Mouse (Mus musculus): ENCODE results near the gene Foxn4. TPM values are rescaled to one million over a fixed set of nuclear protein-coding genes. Genes with fewer than 3 reads are reported as not detected.

The Foxn4 gene
- total and polyA plus RNA-seq, 3 experiments = 0.12 TPM; not detected in 2

GRCm38 (mm10) chr5:114290004-114290403 lies 16.4 kb upstream of the Foxn4 start:
- intact Hi-C loops (cut with DNase I) = no loop called here
- H3K27me3 ChIP-seq (ENCODE audit: control insufficient read depth, insufficient read depth, low read length) = no peaks in the 10 kb centered on the region
- DNase-seq = no peak
- H3K4me3 ChIP-seq = no peak overlapping the region
- H3K36me3 ChIP-seq (ENCODE audit: control insufficient read depth, insufficient read depth, low read length) = no peaks in the 10 kb centered on the region
- 82% methylated on average over 3 of the region's 3 CpGs for WGBS
- H3K27ac ChIP-seq = no peak overlapping the region
- no peaks in the 10 kb centered on the region for H3K79me2 ChIP-seq (replicated peaks; ENCODE audit: control insufficient read depth, insufficient read depth, low read length)
- H3K4me1 ChIP-seq (ENCODE audit: control insufficient read depth, insufficient read depth, low read length) = no peaks in the 10 kb centered on the region
- TF ChIP-seq POLR2A (IDR thresholded peaks at IDR 0.05; ENCODE audit: insufficient read depth, low read depth, low read length) = no peak
- no peak for TF ChIP-seq CTCF (IDR thresholded peaks at IDR 0.05)
- no peak for TF ChIP-seq EP300 (IDR thresholded peaks at IDR 0.05; ENCODE audit: insufficient read depth, low read depth, low read length)
- H3K9ac ChIP-seq (ENCODE audit: low read depth, low read length) = no peak overlapping the region

DNA sequence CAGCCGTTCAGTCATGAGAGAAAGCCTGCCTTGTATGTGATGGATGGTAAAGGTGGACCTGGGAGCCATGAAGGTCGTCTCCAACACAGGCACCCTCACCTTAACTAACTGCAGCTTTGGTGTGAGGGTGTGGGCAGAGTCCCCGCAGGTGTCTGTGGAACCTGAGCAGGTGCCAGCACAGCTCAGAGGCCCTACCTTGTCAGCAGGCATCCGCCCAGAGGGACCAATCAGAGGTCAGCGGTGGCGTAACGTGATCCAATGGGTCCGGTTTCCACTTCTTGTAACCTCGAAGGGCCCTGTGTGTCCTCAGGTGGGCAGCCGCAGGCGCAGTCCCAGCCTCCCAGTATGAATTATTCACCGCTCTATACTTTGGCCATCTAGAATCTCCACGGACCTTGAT lies 15.3 kb upstream of the Foxn4 start, which contains the start of gene Myo1h:
TSS of gene Myo1h (plus strand) at position 293 of the 400 bp plus-strand sequence.
- Histone ChIP-seq H3K27me3 (ENCODE audit: control insufficient read depth, insufficient read depth, low read length) (no peaks in the 10 kb centered on the region), H3K4me3 (no peak within 1 kb of the TSS), H3K9ac (ENCODE audit: low read depth, low read length) (no peak within 1 kb of the TSS), H3K4me1 (ENCODE audit: control insufficient read depth, insufficient read depth, low read length) (no peaks in the 10 kb centered on the region), H3K79me2 (replicated peaks; ENCODE audit: control insufficient read depth, insufficient read depth, low read length) (no peaks in the 10 kb centered on the region), H3K36me3 (ENCODE audit: control insufficient read depth, insufficient read depth, low read length) (no peaks in the 10 kb centered on the region), H3K27ac (no peak within 1 kb of the TSS)
- no peak for TF ChIP-seq CTCF (IDR thresholded peaks at IDR 0.05)
- TF ChIP-seq EP300 (IDR thresholded peaks at IDR 0.05; ENCODE audit: insufficient read depth, low read depth, low read length) = no peak
- TF ChIP-seq POLR2A (IDR thresholded peaks at IDR 0.05; ENCODE audit: insufficient read depth, low read depth, low read length) = no peak
- DNase-seq = no peak
- 40% methylated on average over 13 of the region's 13 CpGs for WGBS
- intact Hi-C loops (cut with DNase I) = no loop called here

- Histone ChIP-seq H3K79me2 (replicated peaks; ENCODE audit: control insufficient read depth, insufficient read depth, low read length) (no peaks in the 10 kb centered on the region), H3K9ac (ENCODE audit: low read depth, low read length) (no peak overlapping the region), H3K36me3 (ENCODE audit: control insufficient read depth, insufficient read depth, low read length) (no peaks in the 10 kb centered on the region), H3K27ac (no peak overlapping the region), H3K27me3 (ENCODE audit: control insufficient read depth, insufficient read depth, low read length) (no peaks in the 10 kb centered on the region), H3K4me1 (ENCODE audit: control insufficient read depth, insufficient read depth, low read length) (no peaks in the 10 kb centered on the region), H3K4me3 (no peak overlapping the region)
- TF ChIP-seq POLR2A (IDR thresholded peaks at IDR 0.05; ENCODE audit: insufficient read depth, low read depth, low read length) = no peak
- no peak for TF ChIP-seq CTCF (IDR thresholded peaks at IDR 0.05)
- TF ChIP-seq EP300 (IDR thresholded peaks at IDR 0.05; ENCODE audit: insufficient read depth, low read depth, low read length) = no peak
- WGBS = 67% methylated on average over 5 of the region's 5 CpGs
- intact Hi-C loops (cut with DNase I) = no loop called here
- DNase-seq = no peak
Measured at GRCm38 (mm10) chr5:114288396-114288795, 14.8 kb upstream of the Foxn4 start.

DNA sequence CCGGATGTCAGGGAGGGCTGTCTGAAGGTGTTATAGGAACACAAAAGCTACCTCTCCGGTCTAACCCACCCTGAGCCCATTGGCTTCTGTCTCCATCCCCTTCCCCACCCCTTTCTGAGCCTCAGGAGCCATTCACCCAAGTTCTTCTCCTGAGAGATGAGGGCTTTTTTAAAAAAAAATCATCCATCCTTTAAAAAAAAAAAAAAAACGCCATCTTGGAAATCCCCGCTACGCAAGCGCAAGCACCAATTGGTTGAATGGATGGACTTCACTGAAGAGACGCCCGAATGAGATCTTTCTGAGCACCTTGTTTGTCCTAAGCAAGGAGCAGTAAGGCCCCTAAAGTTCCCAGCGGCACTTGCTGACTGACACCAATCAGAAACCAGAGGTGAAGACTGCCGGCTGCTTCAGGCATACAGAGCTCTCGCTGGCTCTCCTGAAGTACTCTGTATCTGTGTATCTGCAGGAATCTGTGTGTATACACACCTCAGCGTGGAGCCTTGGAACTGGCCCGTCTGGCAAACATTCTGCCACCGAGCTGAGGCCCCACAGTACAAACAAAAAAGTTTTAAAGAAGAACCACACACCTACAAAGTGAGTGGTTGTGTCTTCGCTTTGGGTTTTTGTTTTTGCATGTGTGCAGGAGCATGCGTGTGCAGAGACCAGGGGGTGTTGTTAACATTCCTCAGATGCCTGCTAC lies 13.4 kb upstream of the Foxn4 start:
- no peaks in the 10 kb centered on the region for H3K36me3 ChIP-seq (ENCODE audit: control insufficient read depth, insufficient read depth, low read length)
- intact Hi-C loops (cut with DNase I) = no loop called here
- no peak overlapping the region for H3K4me3 ChIP-seq
- no peaks in the 10 kb centered on the region for H3K79me2 ChIP-seq (replicated peaks; ENCODE audit: control insufficient read depth, insufficient read depth, low read length)
- TF ChIP-seq CTCF (IDR thresholded peaks at IDR 0.05) = no peak
- no peaks in the 10 kb centered on the region for H3K27me3 ChIP-seq (ENCODE audit: control insufficient read depth, insufficient read depth, low read length)
- no peak overlapping the region for H3K27ac ChIP-seq
- H3K4me1 ChIP-seq (ENCODE audit: control insufficient read depth, insufficient read depth, low read length) = no peaks in the 10 kb centered on the region
- 76% methylated on average over 16 of the region's 16 CpGs for WGBS
- H3K9ac ChIP-seq (ENCODE audit: low read depth, low read length) = no peak overlapping the region
- no peak for DNase-seq

- H3K79me2 ChIP-seq (replicated peaks; ENCODE audit: control insufficient read depth, insufficient read depth, low read length) = no peaks in the 10 kb centered on the region
- H3K4me3 ChIP-seq = no peak overlapping the region
- H3K36me3 ChIP-seq (ENCODE audit: control insufficient read depth, insufficient read depth, low read length) = no peaks in the 10 kb centered on the region
- WGBS = 62% methylated on average over 4 of the region's 4 CpGs
- TF ChIP-seq POLR2A (IDR thresholded peaks at IDR 0.05; ENCODE audit: insufficient read depth, low read depth, low read length) (no peak), CTCF (IDR thresholded peaks at IDR 0.05) (peak; percentile 29), EP300 (IDR thresholded peaks at IDR 0.05; ENCODE audit: insufficient read depth, low read depth, low read length) (no peak)
- no peak overlapping the region for H3K9ac ChIP-seq (ENCODE audit: low read depth, low read length)
- no peak for DNase-seq
- no peaks in the 10 kb centered on the region for H3K27me3 ChIP-seq (ENCODE audit: control insufficient read depth, insufficient read depth, low read length)
- intact Hi-C loops (cut with DNase I) = no loop called here
- H3K27ac ChIP-seq = no peak overlapping the region
- H3K4me1 ChIP-seq (ENCODE audit: control insufficient read depth, insufficient read depth, low read length) = no peaks in the 10 kb centered on the region
Measured at GRCm38 (mm10) chr5:114286102-114286501, 12.5 kb upstream of the Foxn4 start.

DNA sequence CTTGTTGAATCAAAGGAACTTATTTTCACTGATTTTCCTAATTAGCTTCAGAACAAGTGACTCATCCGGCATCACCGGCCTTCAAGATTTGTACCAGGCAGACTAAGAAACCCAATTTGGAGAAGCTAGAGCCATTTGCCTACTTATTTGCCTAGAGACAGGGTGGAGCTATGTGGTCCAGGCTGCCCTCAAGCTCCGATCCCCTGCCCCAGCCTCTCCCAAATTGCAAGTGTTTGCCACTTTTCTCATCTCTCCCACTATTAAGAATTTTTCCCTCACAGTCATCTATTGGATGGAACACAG lies 11.7 kb upstream of the Foxn4 start:
- H3K36me3 ChIP-seq (ENCODE audit: control insufficient read depth, insufficient read depth, low read length) = no peaks in the 10 kb centered on the region
- WGBS = 88% methylated on average over 3 of the region's 3 CpGs

More for the DNA sequence above, 11.7 kb upstream of the Foxn4 start:
- intact Hi-C loops (cut with DNase I) = no loop called here
- Histone ChIP-seq H3K4me3 (no peak overlapping the region), H3K4me1 (ENCODE audit: control insufficient read depth, insufficient read depth, low read length) (no peaks in the 10 kb centered on the region), H3K9ac (ENCODE audit: low read depth, low read length) (no peak overlapping the region), H3K27me3 (ENCODE audit: control insufficient read depth, insufficient read depth, low read length) (no peaks in the 10 kb centered on the region), H3K27ac (no peak overlapping the region), H3K79me2 (replicated peaks; ENCODE audit: control insufficient read depth, insufficient read depth, low read length) (no peaks in the 10 kb centered on the region)
- TF ChIP-seq EP300 (IDR thresholded peaks at IDR 0.05; ENCODE audit: insufficient read depth, low read depth, low read length) (no peak), CTCF (IDR thresholded peaks at IDR 0.05) (no peak), POLR2A (IDR thresholded peaks at IDR 0.05; ENCODE audit: insufficient read depth, low read depth, low read length) (no peak)
- DNase-seq = no peak

Data from heart, adult 2 months (tissue).